Mouse (Mus musculus) heart, adult 2 months (tissue): Measurements from ENCODE around the gene Actrt2. TPM values are rescaled to one million over a fixed set of nuclear protein-coding genes. Genes with fewer than 3 reads are reported as not detected.
A peak's percentile ranks its signal among the peaks of the same experiment; 100 is the strongest.

Experiments used
- DNase-seq, 2 experiments: peaks; one replicate each; pipeline ENCODE4 v3.0.0; 2021
- H3K27ac ChIP-seq: fragments of 200-600 bp; 2 replicates; pipeline ENCODE4 v1.8.1; 2022
- H3K27me3 ChIP-seq: fragments of 200-500 bp; 2 replicates; pipeline ENCODE4 v1.6.1; 2012; ENCODE audit warnings: mild to moderate bottlenecking, low read length, inconsistent platforms, mixed read lengths; ENCODE audit not compliant: control insufficient read depth, insufficient read depth
- H3K36me3 ChIP-seq: fragments of 200-500 bp; 2 replicates; pipeline ENCODE4 v1.6.1; 2012; ENCODE audit warnings: low read length, inconsistent platforms; ENCODE audit not compliant: control insufficient read depth, insufficient read depth
- H3K4me1 ChIP-seq: fragments of 200-500 bp; 2 replicates; pipeline ENCODE4 v1.6.1; 2011; ENCODE audit warnings: low read length; ENCODE audit not compliant: control insufficient read depth, insufficient read depth
- H3K4me3 ChIP-seq: fragments of 200-600 bp; 2 replicates; pipeline ENCODE4 v1.8.1; 2022
- H3K79me2 ChIP-seq: fragments of 200-500 bp; replicated peaks from 2 replicates; pipeline ENCODE4 v1.6.1; 2012; ENCODE audit warnings: mild to moderate bottlenecking, inconsistent platforms, low read length, moderate library complexity, mixed read lengths; ENCODE audit not compliant: control insufficient read depth, insufficient read depth
- H3K9ac ChIP-seq: fragments of 200-500 bp; 2 replicates; pipeline ENCODE4 v1.6.1; 2012; ENCODE audit warnings: low read depth, mild to moderate bottlenecking, control low read depth, inconsistent platforms, low read length, mixed read lengths
- CTCF ChIP-seq: fragments of 200-600 bp; IDR thresholded peaks from 2 replicates; pipeline ENCODE4 v1.8.1; 2022; ENCODE audit warnings: antibody characterized with exemption, mild to moderate bottlenecking, moderate library complexity
- EP300 ChIP-seq: fragments of 200-500 bp; IDR thresholded peaks from 2 replicates; pipeline ENCODE4 v1.6.1; 2011; ENCODE audit warnings: low read depth, low read length, control low read depth; ENCODE audit not compliant: insufficient read depth
- POLR2A ChIP-seq: fragments of 200-500 bp; IDR thresholded peaks from 2 replicates; pipeline ENCODE4 v1.6.1; 2011; ENCODE audit warnings: mild to moderate bottlenecking, low read depth, low read length, control low read depth; ENCODE audit not compliant: insufficient read depth
- WGBS: fragments of 180-500 bp; shearing (Covaris S2); methylation state at CpG from one replicate; pipeline ENCODE4 v1.1.7; 2018; 5-methylcytosine and 5-hydroxymethylcytosine counted together
- intact Hi-C: fragments of 180-260 bp; cut with DNase I; formaldehyde crosslinking; loops from one replicate; pipeline ENCODE4 v1.15.1; 2025
- polyA plus RNA-seq: library from polyadenylated mRNA; depleted of rRNA; stranded (reverse); fragments of >200 nt; gene quantifications from 2 replicates; pipeline ENCODE4 v1.2.3, GENCODE M21; 2012
- total RNA-seq, 2 experiments: library from RNA; stranded (reverse); gene quantifications; 2 replicates each; pipeline ENCODE4 v1.2.3; 2021

Gene Actrt2
- total and polyA plus RNA-seq, 3 experiments, result 0.47 TPM; not detected in 2

DNA sequence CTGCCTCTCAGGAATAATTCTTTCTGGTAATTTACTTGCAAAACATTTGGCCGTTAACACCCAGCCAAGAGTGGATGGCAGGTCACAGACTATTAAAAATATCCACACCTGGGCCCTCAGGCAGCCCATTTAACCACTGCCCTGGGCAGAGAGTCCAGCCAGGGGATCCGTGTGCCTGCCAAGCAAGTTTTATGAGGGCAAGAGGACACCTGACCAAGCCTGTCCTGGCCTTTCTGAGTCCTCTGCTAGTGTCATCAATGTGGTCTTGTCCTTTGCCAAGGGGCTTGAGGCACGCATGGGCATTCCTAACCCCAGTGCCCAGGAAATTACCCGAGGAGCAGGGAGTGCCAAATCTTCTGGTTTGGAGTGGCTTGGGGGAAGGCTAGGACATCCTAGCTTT, 38.0 kb upstream of the Actrt2 start:
- WGBS, result 57% methylated on average over 4 of the region's 4 CpGs
- TF ChIP-seq POLR2A (no peak), EP300 (no peak), CTCF (no peak)
- intact Hi-C loops, result no loop called here
- no peaks in the 10 kb centered on the region for H3K36me3 ChIP-seq
- H3K79me2 ChIP-seq, result no peaks in the 10 kb centered on the region
- H3K9ac ChIP-seq, result no peak overlapping the region
- peak; percentile 15 to 28 for DNase-seq
- no peaks in the 10 kb centered on the region for H3K4me1 ChIP-seq
- H3K27me3 ChIP-seq, result no peaks in the 10 kb centered on the region
- no peak overlapping the region for H3K4me3 ChIP-seq
- H3K27ac ChIP-seq, result peak overlapping the region; percentile 20

- no peak overlapping the region for H3K9ac ChIP-seq
- no peak overlapping the region; the same call in 1 of the 2 replicates for H3K27ac ChIP-seq
- intact Hi-C loops, result no loop called here
- H3K79me2 ChIP-seq, result no peaks in the 10 kb centered on the region
- no peak overlapping the region for H3K4me3 ChIP-seq
- H3K27me3 ChIP-seq, result no peaks in the 10 kb centered on the region
- WGBS, result 74% methylated on average over 6 of the region's 6 CpGs
- H3K4me1 ChIP-seq, result peaks cover 2% of the 10 kb centered on the region; the same call in 1 of the 2 replicates
- TF ChIP-seq EP300 (no peak), CTCF (no peak), POLR2A (no peak)
- H3K36me3 ChIP-seq, result no peaks in the 10 kb centered on the region
- peak in 1 of 2 experiments; percentile 14 for DNase-seq
Observed at GRCm38 (mm10) chr4:154705056-154705455, 37.4 kb upstream of the Actrt2 start.

DNA sequence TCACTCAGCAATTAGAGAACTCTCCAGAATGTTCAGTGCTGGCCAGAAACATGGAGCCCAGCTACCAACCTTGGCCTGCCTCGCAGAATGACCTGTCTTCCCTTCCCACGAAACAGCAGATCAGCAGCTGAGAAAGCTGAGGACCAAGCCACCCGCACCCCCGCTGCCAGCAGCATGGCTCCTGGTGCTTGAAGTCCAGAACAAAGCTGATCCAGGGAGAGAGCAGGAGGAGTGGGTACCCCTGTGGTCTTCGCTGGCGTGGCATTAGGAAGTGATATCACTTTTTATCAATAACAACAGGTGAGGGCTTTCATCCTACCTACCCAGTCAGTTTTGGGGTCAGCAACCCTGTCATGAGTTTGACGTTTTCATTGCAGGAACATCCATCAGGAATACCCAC, 36.9 kb upstream of the Actrt2 start:
- Histone ChIP-seq H3K79me2 (no peaks in the 10 kb centered on the region), H3K27ac (no peak overlapping the region), H3K36me3 (no peaks in the 10 kb centered on the region), H3K9ac (no peak overlapping the region), H3K27me3 (no peaks in the 10 kb centered on the region), H3K4me1 (peaks cover 2% of the 10 kb centered on the region; the same call in 1 of the 2 replicates), H3K4me3 (no peak overlapping the region)
- DNase-seq, result peak in 1 of 2 experiments; percentile 8
- TF ChIP-seq POLR2A, result no peak
- no peak for TF ChIP-seq CTCF
- intact Hi-C loops, result loop anchor here (5.0 kb wide), 1 partner anchor 57 kb away; no protein-coding TSS in a partner anchor
- WGBS, result 86% methylated on average over 7 of the region's 7 CpGs

- TF ChIP-seq POLR2A (no peak), EP300 (no peak), CTCF (no peak)
- WGBS, result 70% methylated on average over 7 of the region's 7 CpGs
- Histone ChIP-seq H3K9ac (no peak overlapping the region), H3K4me1 (peaks cover 2% of the 10 kb centered on the region; the same call in 1 of the 2 replicates), H3K27ac (no peak overlapping the region), H3K79me2 (no peaks in the 10 kb centered on the region), H3K4me3 (no peak overlapping the region), H3K27me3 (no peaks in the 10 kb centered on the region), H3K36me3 (no peaks in the 10 kb centered on the region)
- intact Hi-C loops, result loop anchor here (5.0 kb wide), 1 partner anchor 56 kb away; no protein-coding TSS in a partner anchor
- peak in 1 of 2 experiments; percentile 9 for DNase-seq
Observed at GRCm38 (mm10) chr4:154703426-154704070, 35.9 kb upstream of the Actrt2 start.

DNA sequence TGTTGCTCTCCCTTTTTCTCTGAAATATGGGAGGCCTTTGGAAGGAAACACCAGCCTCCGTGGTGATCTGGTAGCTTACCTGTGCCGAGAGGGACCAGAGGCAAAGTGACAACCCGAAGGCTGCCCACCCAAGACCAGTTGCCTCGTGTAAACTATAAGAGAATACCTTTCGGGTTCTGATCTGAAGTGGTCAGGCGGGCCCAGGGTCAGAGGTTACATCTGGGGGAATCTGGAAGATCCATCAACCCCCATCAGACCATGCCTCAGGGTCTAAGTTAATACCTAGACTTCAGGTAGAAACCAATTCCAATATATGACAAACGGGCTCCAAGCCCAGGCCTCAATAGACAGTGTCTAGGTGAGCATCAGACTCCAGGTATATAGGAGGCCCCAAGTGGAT, 35.3 kb upstream of the Actrt2 start:
- Histone ChIP-seq H3K27ac (no peak overlapping the region), H3K36me3 (no peaks in the 10 kb centered on the region), H3K79me2 (no peaks in the 10 kb centered on the region), H3K4me3 (no peak overlapping the region), H3K4me1 (peaks cover 2% of the 10 kb centered on the region; the same call in 1 of the 2 replicates), H3K9ac (no peak overlapping the region), H3K27me3 (no peaks in the 10 kb centered on the region)
- 93% methylated on average over 7 of the region's 7 CpGs for WGBS
- TF ChIP-seq POLR2A, result no peak
- no peak for TF ChIP-seq CTCF
- TF ChIP-seq EP300, result no peak
- intact Hi-C loops, result loop anchor here (5.0 kb wide), 1 partner anchor 56 kb away; no protein-coding TSS in a partner anchor
- DNase-seq, result peak in 1 of 2 experiments; percentile 13

DNA sequence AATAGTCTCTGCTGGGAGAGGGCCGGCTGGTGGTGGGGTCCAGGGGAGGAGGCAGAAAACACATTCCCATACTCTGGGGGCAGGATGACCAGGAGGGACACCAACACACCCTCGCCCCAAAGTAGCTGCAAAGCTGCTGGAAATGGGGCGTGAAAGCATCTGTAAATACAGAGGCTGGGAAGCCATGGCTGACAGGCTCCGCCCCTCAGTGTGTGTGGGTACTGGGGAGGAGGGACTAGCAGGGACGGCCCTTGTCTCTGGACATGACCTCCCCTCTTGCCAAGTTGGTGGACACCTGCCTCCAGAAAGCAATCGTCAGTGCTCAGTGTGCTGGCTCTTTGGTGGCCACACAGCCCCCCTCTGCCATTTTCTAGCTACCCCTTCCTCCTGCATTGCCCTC, 34.5 kb upstream of the Actrt2 start:
- H3K36me3 ChIP-seq, result no peaks in the 10 kb centered on the region
- 60% methylated on average over 6 of the region's 6 CpGs for WGBS
- DNase-seq, result peak in 1 of 2 experiments; percentile 22
- no peaks in the 10 kb centered on the region for H3K27me3 ChIP-seq
- no peak overlapping the region for H3K9ac ChIP-seq
- H3K4me1 ChIP-seq, result peaks cover 2% of the 10 kb centered on the region; the same call in 1 of the 2 replicates
- no peak overlapping the region for H3K4me3 ChIP-seq
- TF ChIP-seq CTCF (no peak), EP300 (no peak), POLR2A (no peak)
- no peaks in the 10 kb centered on the region for H3K79me2 ChIP-seq
- H3K27ac ChIP-seq, result peak overlapping the region; percentile 87
- intact Hi-C loops, result loop anchor here (5.0 kb wide), 1 partner anchor 55 kb away; no protein-coding TSS in a partner anchor
